Mouse (Mus musculus) brain, adult 10 weeks (tissue): Measurements from ENCODE around the gene Creb3l1. TPM values are rescaled to one million over a fixed set of nuclear protein-coding genes. Genes with fewer than 3 reads are reported as not detected.

Experiments used
- polyA plus RNA-seq: library from polyadenylated mRNA; stranded (reverse); fragments of 350-450 nt; fragmentation: Illumina TruSeq; extraction: RNeasy Lipid Tissue Mini Kit (QIAGEN cat#74804); gene quantifications from one replicate; pipeline ENCODE4 v1.2.3, GENCODE M21; 2015; ENCODE audit warnings: low read depth, low replicate concordance

Gene Creb3l1
- 2.3 TPM for polyA plus RNA-seq

DNA sequence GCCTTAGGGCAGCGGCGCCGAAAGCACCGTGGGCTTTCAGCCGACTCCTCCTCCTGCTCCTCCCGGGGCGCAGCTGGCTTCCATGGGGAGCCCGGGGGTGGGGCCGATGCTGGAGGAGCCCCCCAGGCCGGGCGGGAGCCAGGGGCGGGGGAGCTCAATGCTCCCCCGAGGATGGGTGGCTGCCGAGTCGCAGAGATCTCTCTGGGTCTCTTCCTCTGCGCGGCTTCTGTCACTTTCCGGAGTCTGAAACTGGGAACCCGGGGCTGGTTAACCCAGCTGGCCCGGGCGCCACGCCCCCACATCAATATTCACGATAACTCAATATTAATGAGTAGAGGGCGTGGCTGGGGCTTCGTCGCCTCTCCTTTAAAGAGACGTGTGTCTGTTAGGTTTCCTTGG is at the start of gene Creb3l1:
TSS of gene Creb3l1 (minus strand) at position 229 of the 399 bp plus-strand sequence.

DNA sequence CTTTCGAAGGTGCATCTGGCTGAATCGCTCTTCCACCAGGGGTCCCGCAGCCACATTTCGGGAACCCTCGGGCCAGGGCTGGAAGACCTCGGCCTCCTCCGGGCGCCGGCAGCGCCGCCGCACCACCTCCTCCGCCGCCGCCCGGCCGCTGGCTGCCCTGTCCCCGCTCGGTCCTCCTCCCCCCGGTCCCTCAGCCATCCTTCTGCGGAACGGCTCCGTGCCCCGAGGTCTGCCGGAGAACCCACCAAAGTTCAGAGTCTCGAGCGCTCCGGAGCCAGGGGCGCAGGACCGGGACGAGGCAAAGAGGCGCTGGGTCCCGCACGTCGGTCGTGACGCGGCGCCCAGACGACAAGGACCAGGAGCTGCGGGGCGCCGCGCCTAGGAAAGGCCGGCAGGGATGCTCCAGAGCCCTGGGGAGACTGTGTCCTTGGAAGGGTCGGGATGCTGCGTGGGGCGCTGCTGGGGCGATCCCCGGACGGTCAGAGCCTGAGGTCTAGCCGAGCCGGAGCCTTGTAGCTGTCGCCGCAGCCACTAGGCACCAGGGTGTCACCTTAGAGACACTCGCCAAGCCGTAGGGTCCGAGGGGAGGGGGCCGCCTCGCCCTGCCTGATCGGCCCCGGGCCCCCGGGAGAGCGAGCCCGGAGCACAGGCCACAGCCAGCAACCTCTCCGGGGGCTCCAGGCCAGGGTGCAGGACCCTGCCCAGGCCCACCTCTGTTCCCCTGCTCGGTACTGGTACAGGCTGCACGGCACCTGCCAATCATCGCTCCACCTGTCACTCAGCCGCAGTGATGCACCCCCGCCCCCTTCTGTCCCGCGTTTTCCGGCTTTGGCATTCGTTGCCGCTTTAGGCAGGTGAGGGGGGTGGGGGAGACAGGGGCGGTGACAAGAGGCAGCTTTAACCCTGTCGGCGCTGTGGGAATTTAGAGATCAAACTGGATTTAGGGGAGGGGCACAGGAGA is 48.4 kb downstream of the Creb3l1 start, which contains the start of gene Dgkz:
TSS of gene Dgkz (minus strand) at position 284 of the 961 bp plus-strand sequence.

DNA sequence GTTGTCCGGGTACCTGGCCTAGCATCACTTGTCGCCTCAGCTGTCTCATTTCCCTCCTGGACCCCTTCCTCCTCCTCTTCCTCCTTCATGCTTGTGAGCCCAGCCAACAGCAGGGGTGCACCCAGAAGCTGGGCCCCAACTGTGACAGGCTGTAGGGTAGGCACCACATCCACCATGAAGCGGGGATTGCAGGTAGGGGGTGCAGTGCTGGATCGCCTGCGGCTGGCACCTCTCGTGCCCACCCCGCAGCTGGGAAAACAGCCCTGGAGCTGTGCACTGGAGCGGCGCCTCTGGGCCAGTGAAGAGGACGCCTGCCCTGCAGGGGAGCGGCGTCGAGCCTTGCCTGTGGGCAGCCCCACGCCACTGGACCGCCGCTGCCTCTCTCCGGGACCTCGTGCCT is 78.8 kb downstream of the Creb3l1 start, which contains the start of gene Gm9821:
TSS of gene Gm9821 (plus strand) at position 221 of the 400 bp plus-strand sequence.

Other genes starting within 250 kb of the Creb3l1 start
- 24.9 TPM for gene Chrm4, start 97.3 kb downstream of the Creb3l1 start, polyA plus RNA-seq
- 34.4 TPM for gene Mdk, start 92.2 kb downstream of the Creb3l1 start, polyA plus RNA-seq
- gene Gm9821, start 78.8 kb downstream of the Creb3l1 start, polyA plus RNA-seq: not detected
- gene Dgkz, start 48.6 kb downstream of the Creb3l1 start, polyA plus RNA-seq: 345 TPM
- gene Phf21a, start 68.6 kb upstream of the Creb3l1 start, polyA plus RNA-seq: 35.5 TPM